13 mouse cellular contexts compared by ENCODE assay signal in genomic region chr11:83784661-83785060, GRCm38 (mm10). TPM values are rescaled to one million over a fixed set of nuclear protein-coding genes. Genes with fewer than 3 reads are reported as not detected.
DNase-seq lines count a peak whose midpoint lies in the region; ATAC-seq lines count a peak whose summit lies in the region.
"Had no signal": no experiment of that assay in that cellular context is flagged by ENCODE, and none has a peak within 500 bp of the region (broad histone marks: within the 10 kb centered on the region; RNA-seq: fewer than 3 reads in every experiment).

No protein-coding gene starts in this region.

- 92% methylated on average over 2 of the region's 2 CpGs for WGBS in hindbrain, embryonic 16.5 days

- H3K27ac ChIP-seq in hindbrain, embryonic 16.5 days (ENCODE audit: low read depth, low read length): no peak overlapping the region
- H3K27ac ChIP-seq: lung, embryonic 15.5 days had no signal

- no peak overlapping the region for H3K4me3 ChIP-seq in hindbrain, embryonic 16.5 days (ENCODE audit: low read length)
- H3K4me3 ChIP-seq: erythroblast, embryonic 14.5 days; lung, embryonic 15.5 days had no signal

- no peaks in the 10 kb centered on the region for H3K9me3 ChIP-seq in hindbrain, embryonic 16.5 days (ENCODE audit: control insufficient read depth, low read length)
- H3K9me3 ChIP-seq: lung, embryonic 15.5 days had no signal

- peaks cover 24% of the 10 kb centered on the region for H3K36me3 ChIP-seq in hindbrain, embryonic 16.5 days (ENCODE audit: control insufficient read depth, insufficient read depth, low read length)

- H3K4me2 ChIP-seq in hindbrain, embryonic 16.5 days (ENCODE audit: low read length): no peak overlapping the region
- H3K4me2 ChIP-seq: lung, embryonic 15.5 days had no signal

- no peaks in the 10 kb centered on the region for H3K27me3 ChIP-seq in hindbrain, embryonic 16.5 days (replicated peaks; ENCODE audit: control insufficient read depth, insufficient read depth, low read length)
- H3K27me3 ChIP-seq: lung, embryonic 15.5 days had no signal

- H3K9ac ChIP-seq in hindbrain, embryonic 16.5 days (ENCODE audit: low read depth, low read length): no peak overlapping the region
- H3K9ac ChIP-seq: lung, embryonic 15.5 days had no signal

- peak; percentile 11 to 21 for DNase-seq in cerebellum, adult 18-20 months
- DNase-seq in cerebellum, adult 9-11 months: no peak
- DNase-seq in layer of hippocampus, adult 11-12 months (ENCODE audit: low spot score): peak; percentile 33
- DNase-seq in layer of hippocampus, postnatal 14 days (ENCODE audit: low spot score in 2 of 2): no peak
- peak; percentile 19 for DNase-seq in urinary bladder, postnatal 25 days (ENCODE audit: low spot score)
- no peak for DNase-seq in urinary bladder, postnatal 36 days (ENCODE audit: low spot score in 2 of 2)
- DNase-seq in ovary, postnatal 10 days (ENCODE audit: low spot score): no peak

- no peak for ATAC-seq in hindbrain, embryonic 16.5 days

- H3K4me1 ChIP-seq in hindbrain, embryonic 16.5 days (ENCODE audit: control insufficient read depth, insufficient read depth, low read depth, low read length): no peaks in the 10 kb centered on the region

RNA-seq across cellular contexts. Expression of gene Heatr6, which starts 31.2 kb away (rescaled TPM):
- total RNA-seq in layer of hippocampus, postnatal 14 days (2021): 10 to 100 TPM; 16.6 to 19.5 TPM
- 26.6 and 29.6 TPM in 2 replicates for polyA plus RNA-seq in hindbrain, embryonic 16.5 days (2015; fragmentation: Nextera tagmentation; extraction: Ambion mirVana)

RNA-seq across cellular contexts. Expression of gene Wfdc21, which starts 37.9 kb away (rescaled TPM):
- total RNA-seq in layer of hippocampus, postnatal 14 days (2021): not detected
- polyA plus RNA-seq in hindbrain, embryonic 16.5 days (2015; fragmentation: Nextera tagmentation; extraction: Ambion mirVana): 0.42 TPM in 1 of 2 replicates, not detected in the other
- total RNA-seq: ES-E14; heart, adult 18-20 months; layer of hippocampus, postnatal 25 days had no signal
- polyA plus RNA-seq: erythroblast, embryonic 14.5 days had no signal

Comparison
In these comparisons a context has a peak if more than half of its experiments do, and no peak if none do; other contexts are left out.
1. DNase-seq: peak in cerebellum, adult 18-20 months (2 of 2), layer of hippocampus, adult 11-12 months (single experiment) and urinary bladder, postnatal 25 days (single experiment); none in cerebellum, adult 9-11 months (single experiment), layer of hippocampus, postnatal 14 days (0 of 2), urinary bladder, postnatal 36 days (0 of 2) and ovary, postnatal 10 days (single experiment).